Mouse (Mus musculus) megakaryocyte, embryonic 14.5 days (primary cell): Measurements from ENCODE around the gene B4galt3.

Experiments
- FLI1 ChIP-seq: IDR thresholded peaks from 2 replicates; pipeline ENCODE4 v1.6.1; 2012; ENCODE audit warnings: low read length, inconsistent platforms, mixed read lengths
- GATA1 ChIP-seq: IDR thresholded peaks from 3 replicates; pipeline ENCODE4 v1.6.1; 2012; ENCODE audit warnings: mixed read lengths, low read length, inconsistent platforms, borderline replicate concordance

GRCm38 (mm10) chr1:171247916-171248315, 22.2 kb upstream of the B4galt3 start:
- TF ChIP-seq GATA1, result no peak
- TF ChIP-seq FLI1, result no peak
